Mouse (Mus musculus) c-Kit-positive CD71-positive TER-119-positive erythroid progenitor cells, embryonic 14.5 days (primary cell): ENCODE results near the gene Gpat3.

Source experiments
- DNase-seq: peaks from one replicate; pipeline ENCODE4 v3.0.0-alpha.2; 2013; ENCODE audit warnings: low spot score

The Gpat3 gene

GRCm38 (mm10) chr5:100916416-100916815, 70.9 kb downstream of the Gpat3 start:
- DNase-seq, result no peak

- DNase-seq, result peak; percentile 36
Observed at GRCm38 (mm10) chr5:100917252-100917774, 71.8 kb downstream of the Gpat3 start.

DNA sequence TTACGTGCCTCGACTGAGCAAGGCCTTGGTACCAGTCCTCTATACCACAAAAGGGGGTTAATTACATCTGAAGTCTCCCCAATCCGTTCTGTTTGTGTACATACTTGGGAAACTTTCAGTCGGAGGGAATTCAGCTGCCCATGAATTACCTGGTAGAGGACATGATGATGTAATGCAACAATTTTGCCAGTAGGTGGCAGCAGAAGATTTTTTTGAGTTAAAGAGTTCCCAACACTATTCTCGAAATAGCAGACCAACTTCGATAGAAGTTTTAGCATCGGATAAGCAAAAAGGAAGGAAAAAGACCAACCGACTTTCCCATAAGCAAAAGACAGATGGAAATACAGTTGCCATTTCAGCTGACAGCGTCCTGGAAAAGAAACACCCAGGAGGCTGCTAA, 73.6 kb downstream of the Gpat3 start:
- DNase-seq, result peak; percentile 38

DNA sequence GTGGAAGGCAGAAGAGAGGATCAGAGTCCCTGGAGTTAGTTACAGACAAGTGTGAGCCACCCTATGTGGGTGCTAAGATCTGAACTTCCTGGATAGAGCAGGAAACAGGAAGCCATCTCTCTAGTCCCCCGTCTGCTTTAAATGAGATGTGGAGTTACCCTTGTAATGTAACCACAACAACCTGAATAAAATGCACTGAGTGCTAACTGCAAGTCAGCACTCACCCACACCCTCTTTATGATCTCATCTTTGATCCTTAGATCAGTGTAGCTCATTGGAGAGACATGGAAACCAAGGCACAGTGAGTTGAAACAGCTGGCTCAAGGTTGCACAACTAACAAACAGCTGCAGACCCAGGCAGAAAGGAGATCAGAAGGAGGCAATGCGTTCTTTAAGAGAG, 84.2 kb downstream of the Gpat3 start:
- no peak for DNase-seq

DNA sequence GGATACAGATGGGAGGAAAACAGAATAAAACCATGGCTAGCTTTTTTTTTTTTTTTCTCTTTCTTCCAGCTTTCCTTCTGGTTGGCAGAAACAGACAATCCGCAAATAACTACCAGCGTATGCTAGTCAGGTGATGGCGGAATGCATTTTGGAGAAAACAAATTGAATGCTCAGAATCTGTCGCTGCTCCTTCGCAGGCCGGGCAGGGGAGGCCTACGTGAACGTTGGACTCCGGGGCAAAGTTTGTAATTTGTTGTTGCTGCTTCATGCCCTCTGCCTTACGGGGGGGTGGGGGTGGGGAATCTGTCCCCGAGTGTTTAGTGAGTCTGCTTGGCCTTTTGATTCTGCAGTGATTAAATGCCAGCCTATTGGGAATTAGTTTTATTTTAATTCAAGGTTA, 98.2 kb downstream of the Gpat3 start:
- DNase-seq, result no peak

- no peak for DNase-seq
Observed at GRCm38 (mm10) chr5:100945336-100945735, 99.8 kb downstream of the Gpat3 start.
